Mouse (Mus musculus) heart, adult 11 months (tissue): ENCODE measurements around the gene Spp2.

Experiments used
- DNase-seq: peaks from one replicate; pipeline ENCODE4 v3.0.0; 2022

Spp2 gene

GRCm38 (mm10) chr1:88406807-88407198 is at the start of gene Spp2:
Gene Spp2 (plus strand): TSS chr1:88406961.
- peak; percentile 77 for DNase-seq

GRCm38 (mm10) chr1:88357458-88358090 is 49.2 kb upstream of the Spp2 start:
- DNase-seq, result peak; percentile 45

- peak; percentile 87 for DNase-seq
Measured at GRCm38 (mm10) chr1:88358102-88358654, 48.6 kb upstream of the Spp2 start.

GRCm38 (mm10) chr1:88361085-88361484 is 45.7 kb upstream of the Spp2 start:
- DNase-seq, result peak; percentile 44

GRCm38 (mm10) chr1:88366881-88367644 is 39.7 kb upstream of the Spp2 start:
- peak; percentile 73 for DNase-seq

GRCm38 (mm10) chr1:88378446-88378845 is 28.3 kb upstream of the Spp2 start:
- DNase-seq, result no peak

- DNase-seq, result peak; percentile 34
Measured at GRCm38 (mm10) chr1:88391632-88392031, 15.1 kb upstream of the Spp2 start.

- peak; percentile 46 for DNase-seq
Measured at GRCm38 (mm10) chr1:88393321-88393720, 13.4 kb upstream of the Spp2 start.

- peak; percentile 75 for DNase-seq
Measured at GRCm38 (mm10) chr1:88403378-88403777, 3.4 kb upstream of the Spp2 start.

GRCm38 (mm10) chr1:88406078-88406806 is 519 bp upstream of the Spp2 start:
- peak; percentile 68 for DNase-seq

GRCm38 (mm10) chr1:88408340-88408739 is 1.6 kb downstream of the Spp2 start:
- DNase-seq, result no peak

GRCm38 (mm10) chr1:88412013-88412412 is 5.3 kb downstream of the Spp2 start:
- no peak for DNase-seq

GRCm38 (mm10) chr1:88418943-88419342 is 12.2 kb downstream of the Spp2 start:
- DNase-seq, result no peak

- DNase-seq, result no peak
Measured at GRCm38 (mm10) chr1:88422045-88422444, 15.3 kb downstream of the Spp2 start.

- no peak for DNase-seq
Measured at GRCm38 (mm10) chr1:88422846-88423395, 16.2 kb downstream of the Spp2 start.

GRCm38 (mm10) chr1:88424602-88425252 is 18.0 kb downstream of the Spp2 start:
- peak; percentile 92 for DNase-seq

GRCm38 (mm10) chr1:88427987-88428741 is 21.4 kb downstream of the Spp2 start:
- DNase-seq, result no peak

GRCm38 (mm10) chr1:88429413-88429812 is 22.7 kb downstream of the Spp2 start:
- no peak for DNase-seq

GRCm38 (mm10) chr1:88431262-88431661 is 24.5 kb downstream of the Spp2 start:
- DNase-seq, result no peak

GRCm38 (mm10) chr1:88432601-88433000 is 25.8 kb downstream of the Spp2 start:
- no peak for DNase-seq

GRCm38 (mm10) chr1:88433096-88433883 is 26.5 kb downstream of the Spp2 start:
- no peak for DNase-seq
